Mouse (Mus musculus): ENCODE results near the gene Prm1. TPM values are rescaled to one million over a fixed set of nuclear protein-coding genes. Genes with fewer than 3 reads are reported as not detected.
"Not testable (repeated sequence)": the region's sequence is repeated elsewhere in the genome, so short reads cannot be mapped to it uniquely, and the experiment has no call there.

Prm1 gene
- polyA plus RNA-seq (2014; fragmentation: Nextera tagmentation; extraction: Ambion mirVana): not detected in 2 replicates

DNA sequence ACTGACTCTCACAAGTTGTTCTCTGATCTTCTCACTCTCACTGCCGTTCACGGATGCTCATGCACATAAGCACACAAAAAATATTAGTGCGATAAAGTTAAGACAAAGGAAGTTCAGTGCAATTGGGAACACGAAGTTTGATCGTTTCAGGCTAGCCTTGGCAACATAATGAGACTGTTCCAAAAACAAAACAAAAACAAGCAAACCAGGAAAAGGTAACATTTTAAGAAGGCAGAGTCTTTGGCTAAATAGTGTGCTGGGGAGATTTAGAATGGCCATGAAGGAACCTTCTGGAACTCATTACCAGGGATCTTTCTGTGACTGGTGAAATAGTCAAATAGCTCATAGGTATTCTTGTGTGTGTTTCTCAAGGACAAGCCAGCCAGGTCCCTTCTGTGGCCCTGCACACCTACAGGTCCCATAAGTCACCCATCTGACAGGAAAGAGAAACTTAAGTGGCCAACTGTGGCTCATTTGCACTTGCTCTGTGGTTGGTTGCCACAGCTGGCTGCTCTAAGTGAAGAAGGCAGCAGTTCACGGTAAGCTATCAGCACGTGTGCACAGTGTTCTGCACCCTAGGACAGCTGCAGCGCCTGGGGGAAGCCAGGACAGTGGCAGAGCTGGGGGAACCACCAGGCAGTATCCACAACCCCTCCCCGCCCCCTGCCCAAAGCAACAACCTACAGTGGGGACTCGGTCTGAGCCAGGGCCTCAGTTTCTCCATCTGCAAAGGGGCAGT lies at the start of gene Prm1:
TSS of gene Prm1 (minus strand) at position 51 of the 739 bp plus-strand sequence.
- 74% methylated on average over 10 of the region's 10 CpGs for WGBS
- no peak for ATAC-seq (ENCODE audit: insufficient read depth)
- Histone ChIP-seq H3K4me1 (ENCODE audit: insufficient read depth) (no peaks in the 10 kb centered on the region), H3K27ac (ENCODE audit: low read depth) (no peak within 1 kb of the TSS), H3K9ac (no peak within 1 kb of the TSS), H3K4me3 (ENCODE audit: low read depth, low read length) (no peak within 1 kb of the TSS), H3K27me3 (ENCODE audit: insufficient read depth, low read length) (no peaks in the 10 kb centered on the region), H3K4me2 (no peak within 1 kb of the TSS), H3K36me3 (ENCODE audit: insufficient read depth) (no peaks in the 10 kb centered on the region), H3K9me3 (ENCODE audit: low read depth, low read length) (no peaks in the 10 kb centered on the region)
- TF ChIP-seq CTCF (IDR thresholded peaks at IDR 0.05; ENCODE audit: low read depth): no peak
- DNase-seq: no peak

DNA sequence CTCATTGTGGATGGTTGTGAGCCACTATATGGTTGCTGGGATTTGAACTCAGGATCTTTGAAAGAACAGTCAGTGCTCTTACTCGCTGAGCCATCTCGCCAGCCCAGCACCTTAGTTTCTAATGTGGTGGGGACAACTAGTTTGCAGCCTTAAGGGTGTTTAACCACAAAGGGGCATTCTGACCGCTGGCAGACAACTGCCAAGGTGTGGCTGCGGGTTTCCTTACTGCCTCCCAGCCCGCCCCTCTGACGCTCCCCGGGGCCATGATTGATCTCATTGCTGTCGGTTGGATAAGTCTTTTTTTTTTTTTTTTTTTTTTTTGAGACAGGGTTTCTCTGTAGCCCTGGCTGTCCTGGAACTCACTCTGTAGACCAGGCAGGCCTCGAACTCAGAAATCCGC lies 46.6 kb upstream of the Prm1 start:
- not testable (repeated sequence) for DNase-seq; H3K4me3 ChIP-seq (ENCODE audit: low read depth, low read length); H3K9me3 ChIP-seq (ENCODE audit: low read depth, low read length); H3K9ac ChIP-seq; H3K36me3 ChIP-seq (ENCODE audit: insufficient read depth); H3K4me2 ChIP-seq; H3K27ac ChIP-seq (ENCODE audit: low read depth); ATAC-seq (ENCODE audit: insufficient read depth); H3K27me3 ChIP-seq (ENCODE audit: insufficient read depth, low read length)
- 87% methylated on average over 10 of the region's 10 CpGs for WGBS
- peaks cover 16% of the 10 kb centered on the region for H3K4me1 ChIP-seq (ENCODE audit: insufficient read depth)

DNA sequence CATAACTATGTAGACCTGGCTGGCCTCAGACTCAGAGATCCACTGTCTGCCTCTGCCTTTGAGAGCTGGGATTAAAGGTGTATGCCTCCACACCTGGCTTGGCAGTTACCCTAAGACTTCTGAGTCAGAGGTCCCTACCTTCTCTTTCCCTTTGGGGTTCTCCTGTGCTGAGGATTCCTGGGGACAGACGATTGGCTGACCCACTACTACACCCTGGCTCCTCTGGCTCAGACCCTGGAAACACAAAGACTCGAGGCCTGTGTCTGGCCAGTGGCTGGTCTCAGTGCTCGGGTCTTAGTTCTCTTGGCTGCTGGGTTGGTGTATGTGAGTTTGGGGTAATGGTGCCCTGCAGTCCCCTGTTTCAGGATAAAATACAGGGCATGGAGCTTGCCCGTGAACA lies 45.3 kb upstream of the Prm1 start:
- Histone ChIP-seq H3K4me1 (ENCODE audit: insufficient read depth) (peaks cover 16% of the 10 kb centered on the region), H3K27me3 (ENCODE audit: insufficient read depth, low read length) (no peaks in the 10 kb centered on the region), H3K4me3 (ENCODE audit: low read depth, low read length) (no peak overlapping the region), H3K36me3 (ENCODE audit: insufficient read depth) (no peaks in the 10 kb centered on the region), H3K9me3 (ENCODE audit: low read depth, low read length) (no peaks in the 10 kb centered on the region), H3K27ac (ENCODE audit: low read depth) (peak overlapping the region; percentile 80), H3K4me2 (no peak overlapping the region), H3K9ac (no peak overlapping the region)
- WGBS: 67% methylated on average over 4 of the region's 4 CpGs
- DNase-seq: no peak
- peak; percentile 32; the same call in 1 of the 2 replicates for ATAC-seq (ENCODE audit: insufficient read depth)
- TF ChIP-seq CTCF (IDR thresholded peaks at IDR 0.05; ENCODE audit: low read depth): no peak

DNA sequence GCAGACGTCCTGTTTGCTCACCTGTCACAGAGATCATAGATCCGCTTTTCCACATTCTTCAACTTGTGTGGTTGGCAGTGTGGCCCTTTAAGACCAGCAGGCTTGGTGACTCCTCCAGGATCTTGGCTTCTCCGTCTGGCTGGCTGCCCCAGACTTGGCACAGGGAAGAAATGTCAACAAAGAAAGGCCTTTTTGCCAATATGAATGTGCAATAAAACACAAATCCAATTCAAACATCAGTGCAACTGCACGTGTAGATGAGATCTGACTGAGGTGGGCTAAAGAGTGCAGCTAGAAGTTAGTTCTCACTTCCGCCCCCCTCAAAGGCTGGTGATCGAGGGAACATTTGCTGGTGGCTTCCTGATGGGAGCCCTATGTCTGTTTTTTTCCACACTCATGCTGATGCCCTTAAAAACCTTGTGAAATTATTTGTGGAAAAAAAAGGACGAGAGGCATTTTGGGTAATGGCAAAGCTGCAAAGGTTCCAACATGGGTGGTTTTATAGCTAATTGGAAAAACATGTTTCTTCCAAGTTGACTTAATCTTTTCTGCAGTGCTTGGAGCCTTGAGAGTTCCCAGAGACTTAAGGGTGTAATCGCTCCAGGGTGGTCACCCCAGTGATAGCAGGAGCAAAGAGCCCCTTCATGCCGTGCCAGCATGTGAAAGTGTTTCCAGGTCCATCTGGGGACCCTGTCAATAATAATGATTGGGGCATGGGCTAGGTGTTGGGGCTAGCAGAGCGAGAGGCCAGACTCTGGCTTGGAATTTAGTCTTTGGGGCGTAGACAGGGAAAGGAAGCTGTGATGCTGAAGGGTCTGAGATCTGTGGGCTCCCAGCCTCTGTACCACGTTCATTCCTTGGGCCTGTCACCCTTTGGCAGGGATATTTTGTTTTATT lies 44.6 kb upstream of the Prm1 start:
- peaks cover 16% of the 10 kb centered on the region for H3K4me1 ChIP-seq (ENCODE audit: insufficient read depth)
- H3K27me3 ChIP-seq (ENCODE audit: insufficient read depth, low read length): no peaks in the 10 kb centered on the region
- H3K9ac ChIP-seq: no peak overlapping the region
- peak overlapping the region; percentile 23; the same call in 1 of the 2 replicates for H3K4me2 ChIP-seq
- DNase-seq (peak; percentile 80), ATAC-seq (ENCODE audit: insufficient read depth) (peak; percentile 50)
- no peak overlapping the region for H3K4me3 ChIP-seq (ENCODE audit: low read depth, low read length)
- TF ChIP-seq CTCF (IDR thresholded peaks at IDR 0.05; ENCODE audit: low read depth): no peak
- H3K27ac ChIP-seq (ENCODE audit: low read depth): peak overlapping the region; percentile 80
- H3K36me3 ChIP-seq (ENCODE audit: insufficient read depth): no peaks in the 10 kb centered on the region
- H3K9me3 ChIP-seq (ENCODE audit: low read depth, low read length): no peaks in the 10 kb centered on the region
- 37% methylated on average over 12 of the region's 12 CpGs for WGBS

DNA sequence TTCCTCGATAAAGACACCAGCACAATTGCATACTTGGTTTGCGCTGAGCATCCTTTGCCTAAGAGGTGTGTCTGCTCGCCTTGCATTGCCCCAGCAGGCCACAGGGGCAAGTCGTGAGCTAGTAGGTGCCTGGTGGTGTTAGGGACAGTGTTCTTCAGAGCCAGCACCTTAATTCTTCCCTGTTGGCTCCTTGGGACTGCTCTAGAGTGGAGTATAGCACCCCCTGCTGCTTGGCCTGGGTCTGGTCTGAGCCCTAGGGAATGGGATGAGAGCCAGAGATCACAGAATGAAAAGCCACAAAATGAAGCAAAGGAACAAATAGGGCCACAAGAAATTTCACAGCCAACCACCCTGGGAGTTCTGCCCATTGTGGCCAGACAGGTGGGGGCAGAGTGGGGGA lies 40.9 kb upstream of the Prm1 start:
- ATAC-seq (ENCODE audit: insufficient read depth) (no peak), DNase-seq (peak; percentile 77)
- Histone ChIP-seq H3K27ac (ENCODE audit: low read depth) (no peak overlapping the region), H3K9me3 (ENCODE audit: low read depth, low read length) (no peaks in the 10 kb centered on the region), H3K4me1 (ENCODE audit: insufficient read depth) (peaks cover 26% of the 10 kb centered on the region), H3K4me3 (ENCODE audit: low read depth, low read length) (no peak overlapping the region), H3K9ac (no peak overlapping the region), H3K36me3 (ENCODE audit: insufficient read depth) (no peaks in the 10 kb centered on the region), H3K27me3 (ENCODE audit: insufficient read depth, low read length) (no peaks in the 10 kb centered on the region), H3K4me2 (no peak overlapping the region)
- 63% methylated on average over 4 of the region's 4 CpGs for WGBS
- peak; percentile 70 for TF ChIP-seq CTCF (IDR thresholded peaks at IDR 0.05; ENCODE audit: low read depth)

DNA sequence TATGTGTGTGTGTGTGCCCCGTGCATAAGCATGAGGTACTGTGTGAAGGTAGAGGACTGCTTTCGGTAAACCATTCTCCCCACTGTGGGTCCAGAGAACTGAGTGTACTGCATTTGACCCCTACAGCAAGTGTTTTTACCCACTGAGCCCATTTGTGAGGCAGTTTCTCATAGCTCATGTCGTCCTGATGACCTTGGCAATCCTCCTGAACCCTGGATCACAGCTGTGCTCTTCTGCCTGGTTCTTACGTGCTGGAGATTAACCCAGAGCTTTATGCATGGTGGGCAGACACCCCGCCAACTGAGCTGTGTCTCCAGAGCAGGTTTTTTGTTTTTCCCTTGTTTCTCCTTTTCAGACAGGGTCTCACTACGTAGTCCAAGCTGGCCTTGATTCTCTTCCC lies 40.3 kb upstream of the Prm1 start:
- TF ChIP-seq CTCF (IDR thresholded peaks at IDR 0.05; ENCODE audit: low read depth): no peak
- H3K4me2 ChIP-seq: no peak overlapping the region

DNA sequence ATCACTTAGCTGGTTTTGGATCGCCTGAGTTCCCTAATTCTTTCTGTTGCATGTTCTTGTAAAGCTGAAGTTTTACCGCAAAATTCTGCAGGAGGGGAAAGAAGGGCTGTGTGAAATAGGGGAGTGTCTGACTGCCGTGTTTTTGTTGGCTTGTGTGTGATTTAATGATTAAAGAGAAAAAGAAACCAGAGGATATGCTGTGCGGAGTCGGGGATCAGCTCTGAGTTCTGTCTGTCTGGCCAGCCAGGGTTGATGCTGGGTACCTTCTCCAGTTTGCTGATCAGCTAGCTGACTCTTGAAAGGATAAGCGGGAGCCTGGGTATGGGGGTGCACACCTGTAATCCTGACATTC lies 38.7 kb upstream of the Prm1 start:
- peak; percentile 10; the same call in 1 of the 2 replicates for ATAC-seq (ENCODE audit: insufficient read depth)
- H3K9me3 ChIP-seq (ENCODE audit: low read depth, low read length): no peaks in the 10 kb centered on the region
- H3K36me3 ChIP-seq (ENCODE audit: insufficient read depth): peaks cover 8% of the 10 kb centered on the region; the same call in 1 of the 2 replicates
- H3K27ac ChIP-seq (ENCODE audit: low read depth): peak overlapping the region; percentile 65; the same call in 1 of the 2 replicates
- 30% methylated on average over 6 of the region's 6 CpGs for WGBS
- H3K4me3 ChIP-seq (ENCODE audit: low read depth, low read length): no peak overlapping the region
- H3K4me1 ChIP-seq (ENCODE audit: insufficient read depth): peaks cover 15% of the 10 kb centered on the region
- no peak overlapping the region for H3K9ac ChIP-seq
- no peaks in the 10 kb centered on the region for H3K27me3 ChIP-seq (ENCODE audit: insufficient read depth, low read length)
- peak overlapping the region; percentile 50 for H3K4me2 ChIP-seq
- TF ChIP-seq CTCF (IDR thresholded peaks at IDR 0.05; ENCODE audit: low read depth): no peak
- DNase-seq: no peak

More for the DNA sequence above, 40.3 kb upstream of the Prm1 start:
- no peak for ATAC-seq (ENCODE audit: insufficient read depth)
- 79% methylated on average over 6 of the region's 6 CpGs for WGBS
- Histone ChIP-seq H3K27ac (ENCODE audit: low read depth) (no peak overlapping the region), H3K4me1 (ENCODE audit: insufficient read depth) (peaks cover 26% of the 10 kb centered on the region), H3K9me3 (ENCODE audit: low read depth, low read length) (no peaks in the 10 kb centered on the region), H3K4me3 (ENCODE audit: low read depth, low read length) (no peak overlapping the region), H3K9ac (no peak overlapping the region), H3K27me3 (ENCODE audit: insufficient read depth, low read length) (no peaks in the 10 kb centered on the region), H3K36me3 (ENCODE audit: insufficient read depth) (peaks cover 4% of the 10 kb centered on the region; the same call in 1 of the 2 replicates)
- no peak for DNase-seq
